Mouse (Mus musculus): ENCODE measurements at regions not wholly inside any gene's neighbourhood (a gene's known extent, or its start where the extent isn't known, plus 50 kb on each side); places are given as distances from the start of the nearest gene placed in this dataset.

- Histone ChIP-seq H3K9me3 (no peaks in the 10 kb centered on the region), H3K4me2 (no peak overlapping the region), H3K4me3 (no peak overlapping the region), H3K27me3 (no peaks in the 10 kb centered on the region), H3K27ac (no peak overlapping the region), H3K4me1 (0 out of 2 replicates have a peak, but pooled peaks cover 7% of the 10 kb centered on the region), H3K36me3 (no peaks in the 10 kb centered on the region), H3K9ac (no peak overlapping the region)
- ATAC-seq (ENCODE audit: borderline replicate concordance, extremely low read depth, low FRiP score, low TSS enrichment), result no peak
- 69% methylated on average over 7 of the region's 7 CpGs for WGBS
Observed at GRCm38 (mm10) chr13:102036819-102037624, 269.0 kb upstream of the Pik3r1 start.

GRCm38 (mm10) chr13:102060213-102060612 lies 292.2 kb upstream of the Pik3r1 start:
- Histone ChIP-seq H3K36me3 (no peaks in the 10 kb centered on the region), H3K9ac (no peak overlapping the region), H3K27ac (no peak overlapping the region), H3K4me2 (no peak overlapping the region), H3K4me1 (no peaks in the 10 kb centered on the region), H3K4me3 (no peak overlapping the region), H3K9me3 (no peaks in the 10 kb centered on the region), H3K27me3 (no peaks in the 10 kb centered on the region)
- WGBS, result 86% methylated on average over 3 of the region's 3 CpGs
- ATAC-seq (ENCODE audit: borderline replicate concordance, extremely low read depth, low FRiP score, low TSS enrichment), result no peak

- H3K4me1 ChIP-seq, result no peaks in the 10 kb centered on the region
- ATAC-seq (ENCODE audit: borderline replicate concordance, extremely low read depth, low FRiP score, low TSS enrichment), result no peak
- no peak overlapping the region for H3K4me2 ChIP-seq
- H3K9ac ChIP-seq, result no peak overlapping the region
- WGBS, result 42% methylated on average over 7 of the region's 7 CpGs
- H3K27me3 ChIP-seq, result no peaks in the 10 kb centered on the region
- H3K36me3 ChIP-seq, result no peaks in the 10 kb centered on the region
- no peak overlapping the region for H3K4me3 ChIP-seq
- no peaks in the 10 kb centered on the region for H3K9me3 ChIP-seq
- H3K27ac ChIP-seq, result no peak overlapping the region
Observed at GRCm38 (mm10) chr13:102064590-102065273, 296.7 kb upstream of the Pik3r1 start.

GRCm38 (mm10) chr13:102065274-102065640 lies 297.2 kb upstream of the Pik3r1 start:
- no peaks in the 10 kb centered on the region for H3K9me3 ChIP-seq
- no peak overlapping the region for H3K27ac ChIP-seq
- H3K4me2 ChIP-seq, result no peak overlapping the region
- no peaks in the 10 kb centered on the region for H3K36me3 ChIP-seq
- 77% methylated on average over 5 of the region's 5 CpGs for WGBS
- H3K4me1 ChIP-seq, result no peaks in the 10 kb centered on the region
- H3K9ac ChIP-seq, result no peak overlapping the region
- no peak overlapping the region for H3K4me3 ChIP-seq
- no peaks in the 10 kb centered on the region for H3K27me3 ChIP-seq
- no peak for ATAC-seq (ENCODE audit: borderline replicate concordance, extremely low read depth, low FRiP score, low TSS enrichment)

GRCm38 (mm10) chr13:102065796-102066195 lies 297.8 kb upstream of the Pik3r1 start:
- no peaks in the 10 kb centered on the region for H3K4me1 ChIP-seq
- no peaks in the 10 kb centered on the region for H3K36me3 ChIP-seq
- 54% methylated on average over 5 of the region's 5 CpGs for WGBS
- no peak overlapping the region for H3K4me3 ChIP-seq
- ATAC-seq (ENCODE audit: borderline replicate concordance, extremely low read depth, low FRiP score, low TSS enrichment), result no peak
- H3K9me3 ChIP-seq, result no peaks in the 10 kb centered on the region
- no peak overlapping the region for H3K4me2 ChIP-seq
- no peak overlapping the region for H3K27ac ChIP-seq
- H3K27me3 ChIP-seq, result no peaks in the 10 kb centered on the region
- H3K9ac ChIP-seq, result no peak overlapping the region

- H3K9me3 ChIP-seq, result no peaks in the 10 kb centered on the region
- ATAC-seq (ENCODE audit: borderline replicate concordance, extremely low read depth, low FRiP score, low TSS enrichment), result no peak
- WGBS, result 43% methylated on average over 3 of the region's 3 CpGs
Observed at GRCm38 (mm10) chr13:102070740-102071139, 302.7 kb upstream of the Pik3r1 start.

GRCm38 (mm10) chr13:102072366-102072765 lies 304.3 kb upstream of the Pik3r1 start:
- H3K4me1 ChIP-seq, result no peaks in the 10 kb centered on the region
- no peaks in the 10 kb centered on the region for H3K27me3 ChIP-seq
- no peak for ATAC-seq (ENCODE audit: borderline replicate concordance, extremely low read depth, low FRiP score, low TSS enrichment)
- H3K4me2 ChIP-seq, result no peak overlapping the region
- H3K9ac ChIP-seq, result no peak overlapping the region
- H3K4me3 ChIP-seq, result no peak overlapping the region
- no peaks in the 10 kb centered on the region for H3K9me3 ChIP-seq
- 56% methylated on average over 4 of the region's 4 CpGs for WGBS
- no peak overlapping the region for H3K27ac ChIP-seq
- no peaks in the 10 kb centered on the region for H3K36me3 ChIP-seq

More at GRCm38 (mm10) chr13:102070740-102071139, 302.7 kb upstream of the Pik3r1 start:
- H3K9ac ChIP-seq, result no peak overlapping the region
- no peak overlapping the region for H3K4me2 ChIP-seq
- H3K27ac ChIP-seq, result no peak overlapping the region
- H3K36me3 ChIP-seq, result no peaks in the 10 kb centered on the region
- H3K27me3 ChIP-seq, result no peaks in the 10 kb centered on the region
- H3K4me1 ChIP-seq, result no peaks in the 10 kb centered on the region
- H3K4me3 ChIP-seq, result no peak overlapping the region

- no peaks in the 10 kb centered on the region for H3K27me3 ChIP-seq
- 78% methylated on average over 1 of the region's 1 CpGs for WGBS
- no peak overlapping the region for H3K27ac ChIP-seq
- no peak overlapping the region for H3K4me2 ChIP-seq
- no peak for ATAC-seq (ENCODE audit: borderline replicate concordance, extremely low read depth, low FRiP score, low TSS enrichment)
- no peaks in the 10 kb centered on the region for H3K9me3 ChIP-seq
- no peak overlapping the region for H3K9ac ChIP-seq
- H3K4me3 ChIP-seq, result no peak overlapping the region
- H3K4me1 ChIP-seq, result no peaks in the 10 kb centered on the region
- no peaks in the 10 kb centered on the region for H3K36me3 ChIP-seq
Observed at GRCm38 (mm10) chr13:102087766-102088165, 319.7 kb upstream of the Pik3r1 start.

- 51% methylated on average over 5 of the region's 5 CpGs for WGBS
- H3K9ac ChIP-seq, result no peak overlapping the region
- ATAC-seq (ENCODE audit: borderline replicate concordance, extremely low read depth, low FRiP score, low TSS enrichment), result no peak
- no peaks in the 10 kb centered on the region for H3K9me3 ChIP-seq
- H3K27ac ChIP-seq, result no peak overlapping the region
- H3K4me1 ChIP-seq, result no peaks in the 10 kb centered on the region
- no peaks in the 10 kb centered on the region for H3K27me3 ChIP-seq
- no peak overlapping the region for H3K4me3 ChIP-seq
- no peak overlapping the region for H3K4me2 ChIP-seq
- no peaks in the 10 kb centered on the region for H3K36me3 ChIP-seq
Observed at GRCm38 (mm10) chr13:102089551-102089950, 321.5 kb upstream of the Pik3r1 start.

- no peak overlapping the region for H3K27ac ChIP-seq
- no peak overlapping the region for H3K9ac ChIP-seq
- no peaks in the 10 kb centered on the region for H3K27me3 ChIP-seq
- no peak overlapping the region for H3K4me3 ChIP-seq
- no peaks in the 10 kb centered on the region for H3K36me3 ChIP-seq
- no peak overlapping the region for H3K4me2 ChIP-seq
- ATAC-seq (ENCODE audit: borderline replicate concordance, extremely low read depth, low FRiP score, low TSS enrichment), result no peak
- no peaks in the 10 kb centered on the region for H3K9me3 ChIP-seq
- no peaks in the 10 kb centered on the region for H3K4me1 ChIP-seq
- 79% methylated on average over 4 of the region's 4 CpGs for WGBS
Observed at GRCm38 (mm10) chr13:102094193-102094592, 326.2 kb upstream of the Pik3r1 start.

- no peaks in the 10 kb centered on the region for H3K9me3 ChIP-seq
- no peak overlapping the region for H3K9ac ChIP-seq
- H3K27ac ChIP-seq, result no peak overlapping the region
- H3K4me1 ChIP-seq, result peaks cover 5% of the 10 kb centered on the region
- H3K4me2 ChIP-seq, result no peak overlapping the region
- ATAC-seq (ENCODE audit: borderline replicate concordance, extremely low read depth, low FRiP score, low TSS enrichment), result no peak
- no peak overlapping the region for H3K4me3 ChIP-seq
- H3K36me3 ChIP-seq, result no peaks in the 10 kb centered on the region
- no peaks in the 10 kb centered on the region for H3K27me3 ChIP-seq
- 47% methylated on average over 1 of the region's 1 CpGs for WGBS
Observed at GRCm38 (mm10) chr13:102103161-102103560, 335.1 kb upstream of the Pik3r1 start.

- H3K4me2 ChIP-seq, result no peak overlapping the region
- WGBS, result 76% methylated on average over 1 of the region's 1 CpGs
- no peaks in the 10 kb centered on the region for H3K9me3 ChIP-seq
- ATAC-seq (ENCODE audit: borderline replicate concordance, extremely low read depth, low FRiP score, low TSS enrichment), result no peak
- H3K9ac ChIP-seq, result no peak overlapping the region
- H3K36me3 ChIP-seq, result no peaks in the 10 kb centered on the region
- no peak overlapping the region for H3K27ac ChIP-seq
- no peaks in the 10 kb centered on the region for H3K27me3 ChIP-seq
- peaks cover 5% of the 10 kb centered on the region for H3K4me1 ChIP-seq
- H3K4me3 ChIP-seq, result no peak overlapping the region
Observed at GRCm38 (mm10) chr13:102106188-102106587, 338.2 kb upstream of the Pik3r1 start.

Measured in lung, embryonic 15.5 days (tissue).